Mouse (Mus musculus) stomach, embryonic 15.5 days (tissue): Measurements from ENCODE around the gene Katnal1. TPM values are rescaled to one million over a fixed set of nuclear protein-coding genes. Genes with fewer than 3 reads are reported as not detected.
A peak's percentile ranks its signal among the peaks of the same experiment; 100 is the strongest.

ENCODE experiments used
- ATAC-seq: fragments of 200-750 bp; cut with Nextera tagmentation; 2 replicates; pipeline ENCODE4 v1.8.0; 2017; ENCODE audit warnings: low read depth, moderate number of reproducible peaks, moderate TSS enrichment; ENCODE audit not compliant: insufficient read depth, low FRiP score
- H3K27ac ChIP-seq: fragments of 300-500 bp; sonication (generic); 2 replicates; pipeline ENCODE4 v1.5.1; 2015; ENCODE audit warnings: mild to moderate bottlenecking, inconsistent platforms
- H3K27me3 ChIP-seq: fragments of 300-500 bp; sonication (generic); replicated peaks from 2 replicates; pipeline ENCODE4 v1.6.1; 2015; ENCODE audit warnings: inconsistent platforms
- H3K36me3 ChIP-seq: fragments of 300-500 bp; sonication (generic); 2 replicates; pipeline ENCODE4 v1.6.1; 2015; ENCODE audit warnings: inconsistent platforms
- H3K4me1 ChIP-seq: fragments of 300-500 bp; sonication (generic); 2 replicates; pipeline ENCODE4 v1.6.1; 2015; ENCODE audit warnings: inconsistent platforms
- H3K4me2 ChIP-seq: fragments of 300-500 bp; sonication (generic); 2 replicates; pipeline ENCODE4 v1.6.1; 2015; ENCODE audit warnings: mild to moderate bottlenecking, inconsistent platforms
- H3K4me3 ChIP-seq: fragments of 300-500 bp; sonication (generic); replicated peaks from 2 replicates; pipeline ENCODE4 v1.5.1; 2015; ENCODE audit warnings: inconsistent platforms
- H3K9ac ChIP-seq: fragments of 300-500 bp; sonication (generic); 2 replicates; pipeline ENCODE4 v1.6.1; 2015; ENCODE audit warnings: inconsistent platforms
- H3K9me3 ChIP-seq: fragments of 300-500 bp; sonication (generic); 2 replicates; pipeline ENCODE4 v1.6.1; 2016; ENCODE audit warnings: inconsistent platforms
- WGBS: fragments of 180-500 bp; shearing (Covaris S2); methylation state at CpG from one replicate; pipeline ENCODE4 v1.1.7; 2015; 5-methylcytosine and 5-hydroxymethylcytosine counted together
- polyA plus RNA-seq: library from polyadenylated mRNA; unstranded; fragments of >200 nt; fragmentation: Nextera tagmentation; extraction: Ambion mirVana; gene quantifications from 2 replicates; pipeline ENCODE4 v1.2.1, GENCODE M21; 2015

Gene Katnal1
- polyA plus RNA-seq, 1 experiment from 2014 or later = 12.2 TPM

GRCm38 (mm10) chr5:148922773-148923172 lies 6.3 kb downstream of the Katnal1 start:
- no peak overlapping the region for H3K4me3 ChIP-seq
- H3K36me3 ChIP-seq = 0 out of 2 replicates have a peak, but pooled peaks cover 9% of the 10 kb centered on the region
- no peak overlapping the region for H3K27ac ChIP-seq
- no peaks in the 10 kb centered on the region for H3K27me3 ChIP-seq
- H3K4me1 ChIP-seq = peaks cover 3% of the 10 kb centered on the region; the same call in 1 of the 2 replicates
- ATAC-seq = no peak
- H3K4me2 ChIP-seq = no peak overlapping the region
- H3K9me3 ChIP-seq = no peaks in the 10 kb centered on the region
- no peak overlapping the region for H3K9ac ChIP-seq
- 80% methylated on average over 5 of the region's 5 CpGs for WGBS

GRCm38 (mm10) chr5:148918049-148918448 lies 11.1 kb downstream of the Katnal1 start:
- no peak for ATAC-seq
- 79% methylated on average over 5 of the region's 5 CpGs for WGBS
- Histone ChIP-seq H3K4me2 (no peak overlapping the region), H3K36me3 (0 out of 2 replicates have a peak, but pooled peaks cover 3% of the 10 kb centered on the region), H3K27ac (no peak overlapping the region), H3K27me3 (no peaks in the 10 kb centered on the region), H3K9ac (no peak overlapping the region), H3K4me3 (no peak overlapping the region), H3K4me1 (no peaks in the 10 kb centered on the region), H3K9me3 (no peaks in the 10 kb centered on the region)

DNA sequence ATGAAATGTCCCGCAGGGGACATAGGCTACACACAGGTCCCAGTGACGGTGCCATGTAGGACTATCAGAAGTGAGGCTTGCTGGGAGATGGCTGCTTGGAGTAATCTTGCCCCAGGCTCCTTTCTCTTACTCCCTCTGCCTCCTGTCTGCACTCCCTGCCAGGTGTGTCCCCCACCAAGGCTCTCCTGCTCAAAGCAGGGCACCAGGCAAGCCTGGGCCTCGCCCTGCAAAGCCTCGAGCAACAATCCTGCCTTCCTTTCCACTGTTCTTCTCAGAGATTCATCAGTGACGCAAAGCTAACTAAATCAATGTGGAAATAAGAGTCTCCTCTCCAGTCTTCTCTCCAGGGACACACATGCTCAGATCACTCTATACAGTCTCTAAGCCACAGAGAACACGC lies 12.3 kb downstream of the Katnal1 start:
- Histone ChIP-seq H3K27ac (no peak overlapping the region), H3K36me3 (0 out of 2 replicates have a peak, but pooled peaks cover 3% of the 10 kb centered on the region), H3K27me3 (no peaks in the 10 kb centered on the region), H3K9ac (no peak overlapping the region), H3K9me3 (no peaks in the 10 kb centered on the region), H3K4me2 (no peak overlapping the region), H3K4me1 (no peaks in the 10 kb centered on the region), H3K4me3 (no peak overlapping the region)
- ATAC-seq = no peak
- 84% methylated on average over 6 of the region's 6 CpGs for WGBS

GRCm38 (mm10) chr5:148912262-148912661 lies 16.9 kb downstream of the Katnal1 start:
- Histone ChIP-seq H3K9me3 (no peaks in the 10 kb centered on the region), H3K4me3 (no peak overlapping the region), H3K4me2 (no peak overlapping the region), H3K9ac (no peak overlapping the region), H3K4me1 (0 out of 2 replicates have a peak, but pooled peaks cover 9% of the 10 kb centered on the region), H3K36me3 (no peaks in the 10 kb centered on the region), H3K27me3 (no peaks in the 10 kb centered on the region), H3K27ac (no peak overlapping the region)
- 46% methylated on average over 3 of the region's 3 CpGs for WGBS
- no peak for ATAC-seq

- no peak for ATAC-seq
- no peak overlapping the region for H3K27ac ChIP-seq
- H3K9me3 ChIP-seq = no peaks in the 10 kb centered on the region
- 0 out of 2 replicates have a peak, but pooled peaks cover 9% of the 10 kb centered on the region for H3K4me1 ChIP-seq
- H3K36me3 ChIP-seq = no peaks in the 10 kb centered on the region
- no peak overlapping the region for H3K9ac ChIP-seq
- H3K4me2 ChIP-seq = no peak overlapping the region
- no peaks in the 10 kb centered on the region for H3K27me3 ChIP-seq
- WGBS = 83% methylated on average over 4 of the region's 4 CpGs
- H3K4me3 ChIP-seq = no peak overlapping the region
These were observed 19.1 kb downstream of the Katnal1 start for GRCm38 (mm10) chr5:148910066-148910465.

GRCm38 (mm10) chr5:148909402-148909801 lies 19.7 kb downstream of the Katnal1 start:
- no peak; the same call in 1 of the 2 replicates for ATAC-seq
- H3K27me3 ChIP-seq = no peaks in the 10 kb centered on the region
- H3K9me3 ChIP-seq = no peaks in the 10 kb centered on the region
- no peaks in the 10 kb centered on the region for H3K36me3 ChIP-seq
- WGBS = 39% methylated on average over 6 of the region's 6 CpGs
- H3K4me2 ChIP-seq = no peak overlapping the region
- no peak overlapping the region for H3K9ac ChIP-seq
- no peak overlapping the region for H3K27ac ChIP-seq
- H3K4me3 ChIP-seq = no peak overlapping the region
- H3K4me1 ChIP-seq = 0 out of 2 replicates have a peak, but pooled peaks cover 9% of the 10 kb centered on the region

DNA sequence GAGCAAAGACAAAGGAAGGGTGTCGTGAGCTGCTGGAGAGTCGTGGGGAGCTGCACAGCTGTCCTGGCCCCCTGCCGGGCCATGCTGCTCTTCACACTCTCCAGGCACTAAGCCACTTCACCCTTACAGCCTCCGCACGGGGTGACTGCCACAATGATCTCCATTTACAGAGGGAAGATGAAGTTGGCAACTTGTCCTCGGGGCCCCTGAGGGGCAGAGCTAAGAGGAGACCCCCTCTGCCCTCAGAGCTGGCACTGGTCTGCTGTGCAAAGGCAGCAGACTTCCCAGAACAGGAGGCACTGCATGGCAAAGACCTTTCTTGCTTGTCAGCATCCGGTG lies 20.1 kb downstream of the Katnal1 start:
- H3K36me3 ChIP-seq = no peaks in the 10 kb centered on the region
- ATAC-seq = peak; percentile 27; the same call in 1 of the 2 replicates
- 32% methylated on average over 7 of the region's 7 CpGs for WGBS

GRCm38 (mm10) chr5:148908191-148909056 lies 20.7 kb downstream of the Katnal1 start:
- no peak overlapping the region for H3K27ac ChIP-seq
- ATAC-seq = no peak

More for the DNA sequence above, 20.1 kb downstream of the Katnal1 start:
- no peak overlapping the region for H3K27ac ChIP-seq
- no peak overlapping the region for H3K4me3 ChIP-seq
- no peak overlapping the region for H3K9ac ChIP-seq
- no peaks in the 10 kb centered on the region for H3K9me3 ChIP-seq
- no peaks in the 10 kb centered on the region for H3K27me3 ChIP-seq
- H3K4me2 ChIP-seq = no peak overlapping the region
- H3K4me1 ChIP-seq = 0 out of 2 replicates have a peak, but pooled peaks cover 9% of the 10 kb centered on the region

DNA sequence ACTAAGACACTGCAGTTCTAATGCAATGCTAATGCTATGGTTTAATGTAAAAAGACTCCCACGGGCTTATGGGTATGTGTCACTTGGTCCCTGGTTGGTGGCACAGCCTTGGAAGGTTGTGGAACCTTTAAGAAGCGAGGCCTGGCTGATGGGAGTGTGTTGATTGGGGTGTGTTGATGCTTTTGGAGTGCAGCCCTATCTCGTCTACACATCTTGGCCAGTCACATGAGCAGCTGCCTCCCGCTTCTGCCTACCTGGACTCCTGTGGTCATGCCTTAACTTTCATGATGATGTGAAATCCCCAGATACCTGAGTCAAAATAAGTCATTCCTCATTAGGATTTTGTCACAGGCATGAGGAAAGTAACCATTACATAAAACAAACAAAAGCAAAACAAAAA lies 22.8 kb downstream of the Katnal1 start:
- ATAC-seq = no peak
- no peak overlapping the region for H3K4me2 ChIP-seq
- 82% methylated on average over 4 of the region's 4 CpGs for WGBS

More at GRCm38 (mm10) chr5:148908191-148909056, 20.7 kb downstream of the Katnal1 start:
- H3K4me1 ChIP-seq = 0 out of 2 replicates have a peak, but pooled peaks cover 9% of the 10 kb centered on the region
- no peaks in the 10 kb centered on the region for H3K36me3 ChIP-seq
- H3K4me2 ChIP-seq = no peak overlapping the region
- no peaks in the 10 kb centered on the region for H3K27me3 ChIP-seq
- H3K9ac ChIP-seq = no peak overlapping the region
- WGBS = 70% methylated on average over 17 of the region's 17 CpGs
- H3K9me3 ChIP-seq = no peaks in the 10 kb centered on the region
- no peak overlapping the region for H3K4me3 ChIP-seq

DNA sequence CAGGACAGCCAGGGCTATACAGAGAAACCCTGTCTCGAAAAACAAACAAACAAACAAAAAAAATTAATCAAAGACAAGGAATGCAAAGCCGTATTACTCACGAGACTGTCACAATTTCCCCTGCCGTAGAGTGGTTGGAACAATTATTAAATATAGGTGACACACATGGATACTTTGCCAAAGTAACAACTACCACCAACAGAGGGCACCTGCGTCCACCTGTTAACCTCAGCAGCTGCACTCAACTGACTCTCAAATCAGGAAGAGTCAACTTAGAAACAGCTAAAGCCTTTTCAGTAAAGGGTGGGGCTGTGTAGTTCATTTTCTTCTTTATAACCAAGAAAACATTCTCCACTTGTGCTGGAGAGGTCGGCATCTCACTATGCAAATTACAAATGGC lies 24.3 kb downstream of the Katnal1 start:
- Histone ChIP-seq H3K4me1 (0 out of 2 replicates have a peak, but pooled peaks cover 9% of the 10 kb centered on the region), H3K27me3 (no peaks in the 10 kb centered on the region), H3K9me3 (no peaks in the 10 kb centered on the region), H3K36me3 (0 out of 2 replicates have a peak, but pooled peaks cover 4% of the 10 kb centered on the region), H3K4me3 (no peak overlapping the region), H3K27ac (no peak overlapping the region), H3K9ac (no peak overlapping the region), H3K4me2 (no peak overlapping the region)
- ATAC-seq = 0 out of 2 replicates have a peak, but pooled peaks have one; percentile 13
- WGBS = 60% methylated on average over 6 of the region's 6 CpGs

More for the DNA sequence above, 22.8 kb downstream of the Katnal1 start:
- H3K4me1 ChIP-seq = 0 out of 2 replicates have a peak, but pooled peaks cover 9% of the 10 kb centered on the region
- no peak overlapping the region for H3K4me3 ChIP-seq
- 0 out of 2 replicates have a peak, but pooled peaks cover 4% of the 10 kb centered on the region for H3K36me3 ChIP-seq
- no peaks in the 10 kb centered on the region for H3K27me3 ChIP-seq
- H3K27ac ChIP-seq = no peak overlapping the region
- H3K9ac ChIP-seq = no peak overlapping the region
- no peaks in the 10 kb centered on the region for H3K9me3 ChIP-seq

- Histone ChIP-seq H3K36me3 (0 out of 2 replicates have a peak, but pooled peaks cover 4% of the 10 kb centered on the region), H3K4me2 (no peak overlapping the region), H3K27me3 (no peaks in the 10 kb centered on the region), H3K9ac (no peak overlapping the region), H3K4me1 (0 out of 2 replicates have a peak, but pooled peaks cover 6% of the 10 kb centered on the region), H3K27ac (no peak overlapping the region), H3K9me3 (no peaks in the 10 kb centered on the region), H3K4me3 (no peak overlapping the region)
- WGBS = 89% methylated on average over 7 of the region's 7 CpGs
- ATAC-seq = no peak
These were observed 29.8 kb downstream of the Katnal1 start for GRCm38 (mm10) chr5:148899361-148899760.

DNA sequence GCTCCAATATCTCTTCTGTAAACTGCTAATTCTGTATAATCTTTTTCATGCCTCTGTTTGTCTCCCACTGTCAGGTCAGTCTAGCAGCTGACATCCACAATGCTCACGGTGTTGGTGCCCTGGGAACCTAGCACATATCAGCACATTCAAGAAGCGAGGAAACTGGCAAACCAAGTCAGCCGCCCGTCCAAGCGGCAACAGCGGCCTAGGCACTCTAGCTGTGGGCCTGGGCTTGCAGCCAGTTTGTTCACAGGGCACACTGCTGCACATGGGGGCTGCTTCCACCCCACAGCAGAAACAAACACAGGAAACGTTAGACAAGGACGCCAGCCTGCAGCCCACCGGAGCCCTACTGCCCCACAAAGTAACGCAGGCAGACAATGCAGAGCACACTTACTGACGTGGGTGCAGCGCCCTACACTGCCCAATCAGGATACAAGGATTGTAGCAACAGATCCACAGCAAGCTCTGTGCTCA lies 31.1 kb downstream of the Katnal1 start:
- peak; percentile 40; the same call in 1 of the 2 replicates for ATAC-seq
- H3K27ac ChIP-seq = no peak overlapping the region
- WGBS = 68% methylated on average over 12 of the region's 12 CpGs
- H3K36me3 ChIP-seq = peaks cover 10% of the 10 kb centered on the region; the same call in 1 of the 2 replicates
- no peak overlapping the region for H3K9ac ChIP-seq
- 0 out of 2 replicates have a peak, but pooled peaks cover 6% of the 10 kb centered on the region for H3K4me1 ChIP-seq
- H3K9me3 ChIP-seq = no peaks in the 10 kb centered on the region
- no peaks in the 10 kb centered on the region for H3K27me3 ChIP-seq
- H3K4me3 ChIP-seq = no peak overlapping the region
- H3K4me2 ChIP-seq = no peak overlapping the region
